Mouse (Mus musculus): Measurements from ENCODE around the gene G6pc.

G6pc gene

DNA sequence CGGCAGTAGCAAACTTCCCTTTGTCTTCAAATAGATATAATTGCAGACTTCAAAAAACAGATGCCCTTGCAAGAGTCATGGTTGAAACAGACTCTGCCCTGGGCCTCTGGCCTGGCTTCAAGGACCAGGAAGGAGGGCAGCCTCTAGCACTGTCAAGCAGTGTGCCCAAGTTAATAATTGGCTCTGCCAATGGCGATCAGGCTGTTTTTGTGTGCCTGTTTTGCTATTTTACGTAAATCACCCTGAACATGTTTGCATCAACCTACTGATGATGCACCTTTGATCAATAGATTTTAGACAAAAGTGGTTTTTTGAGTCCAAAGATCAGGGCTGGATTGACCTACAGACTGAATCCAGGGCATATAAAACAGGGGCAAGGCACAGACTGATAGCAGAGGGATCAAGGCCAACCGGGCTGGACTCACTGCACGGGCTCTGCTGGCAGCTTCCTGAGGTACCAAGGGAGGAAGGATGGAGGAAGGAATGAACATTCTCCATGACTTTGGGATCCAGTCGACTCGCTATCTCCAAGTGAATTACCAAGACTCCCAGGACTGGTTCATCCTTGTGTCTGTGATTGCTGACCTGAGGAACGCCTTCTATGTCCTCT is at the start of gene G6pc:
Gene G6pc, plus strand, starts transcription at position 236 of the 610 bp plus-strand sequence.
- 89% methylated on average over 8 of the region's 8 CpGs for WGBS

DNA sequence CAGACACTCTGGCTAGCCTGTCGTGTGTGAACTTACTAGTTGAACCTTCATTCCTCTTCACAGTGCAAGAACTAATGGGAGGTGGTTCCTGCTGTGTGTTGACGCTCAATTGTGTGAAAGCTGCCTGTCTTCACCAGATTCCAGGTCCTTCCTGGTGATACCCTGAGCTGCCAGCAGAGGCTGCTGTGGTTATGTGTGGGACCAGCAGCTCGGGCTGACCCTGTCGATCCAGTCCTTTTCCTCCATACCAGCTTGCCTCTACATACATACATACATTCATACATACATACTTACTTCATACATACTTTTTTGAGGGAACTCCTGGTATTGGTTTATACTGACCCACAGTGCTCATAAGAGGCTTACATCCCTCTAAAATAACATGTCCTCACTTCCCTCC is 43.8 kb upstream of the G6pc start:
- WGBS: 6% methylated on average over 4 of the region's 4 CpGs

DNA sequence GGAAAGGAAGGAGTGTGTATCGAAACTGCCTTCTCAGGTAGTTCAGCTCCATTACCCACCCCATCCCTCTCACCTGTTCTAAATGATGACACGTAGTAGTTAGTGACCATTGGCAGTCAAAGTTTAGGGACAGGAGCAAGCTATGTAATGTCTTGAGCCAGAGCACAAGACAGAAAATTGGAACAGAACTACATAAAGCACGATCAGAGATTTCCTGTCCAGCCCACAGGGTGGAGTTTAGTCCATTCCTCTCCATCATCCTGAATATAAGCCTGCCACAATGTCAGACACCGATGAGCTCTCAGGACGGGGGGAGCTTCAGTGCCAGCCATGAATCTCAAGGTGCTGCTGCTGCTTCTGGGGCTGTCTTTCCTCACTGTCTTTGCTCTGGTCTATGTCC is 42.6 kb upstream of the G6pc start, which contains the start of gene Aoc2:
Gene Aoc2, plus strand, starts transcription at position 301 of the 400 bp plus-strand sequence.
- WGBS: 87% methylated on average over 5 of the region's 5 CpGs

DNA sequence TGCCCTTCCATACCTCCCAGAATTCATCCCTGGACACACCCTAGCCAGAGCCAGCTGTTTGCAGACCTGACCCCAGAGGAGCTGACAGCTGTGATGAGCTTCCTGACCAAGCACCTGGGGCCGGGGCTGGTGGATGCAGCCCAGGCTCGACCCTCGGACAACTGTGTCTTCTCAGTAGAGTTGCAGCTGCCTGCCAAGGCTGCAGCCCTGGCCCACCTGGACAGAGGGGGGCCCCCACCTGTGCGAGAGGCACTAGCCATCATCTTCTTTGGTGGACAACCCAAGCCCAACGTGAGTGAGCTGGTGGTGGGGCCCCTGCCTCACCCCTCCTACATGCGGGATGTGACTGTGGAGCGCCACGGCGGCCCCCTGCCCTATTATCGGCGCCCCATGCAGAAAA is 42.2 kb upstream of the G6pc start:
- 91% methylated on average over 11 of the region's 11 CpGs for WGBS

DNA sequence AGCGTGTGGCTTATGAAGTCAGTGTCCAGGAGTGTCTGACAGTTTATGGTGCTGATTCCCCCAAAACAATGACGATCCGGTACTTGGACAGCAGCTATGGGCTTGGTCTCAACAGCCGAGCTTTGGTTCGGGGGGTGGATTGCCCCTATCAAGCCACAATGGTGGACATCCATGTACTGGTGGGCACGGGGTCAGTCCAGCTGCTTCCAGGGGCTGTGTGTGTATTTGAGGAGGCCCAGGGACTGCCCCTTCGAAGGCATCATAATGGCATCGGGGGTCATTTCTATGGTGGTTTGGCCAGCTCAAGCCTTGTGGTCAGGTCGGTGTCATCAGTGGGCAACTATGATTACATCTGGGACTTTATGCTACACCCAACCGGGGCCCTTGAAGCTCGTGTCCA is 41.2 kb upstream of the G6pc start:
- 89% methylated on average over 11 of the region's 11 CpGs for WGBS

DNA sequence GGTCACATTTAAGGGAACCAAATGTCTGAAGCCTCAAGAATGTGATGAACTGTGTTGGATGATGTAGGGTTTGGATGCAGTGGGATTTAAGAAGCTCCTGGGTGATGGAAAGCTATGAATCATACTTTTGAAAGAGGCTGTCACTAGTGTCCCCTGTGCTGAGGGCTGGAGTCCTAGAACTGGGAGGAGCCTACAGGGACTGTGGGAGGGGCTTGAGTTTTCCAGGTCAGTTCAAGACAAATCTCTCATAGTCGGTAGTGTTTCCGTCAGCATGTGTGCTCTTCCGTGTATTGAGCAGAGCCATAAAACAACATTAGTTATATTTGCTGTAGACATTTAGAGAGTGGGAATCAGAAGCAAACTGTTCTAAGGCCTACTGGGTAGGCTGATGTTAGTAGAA is 40.0 kb upstream of the G6pc start:
- 43% methylated on average over 3 of the region's 3 CpGs for WGBS

DNA sequence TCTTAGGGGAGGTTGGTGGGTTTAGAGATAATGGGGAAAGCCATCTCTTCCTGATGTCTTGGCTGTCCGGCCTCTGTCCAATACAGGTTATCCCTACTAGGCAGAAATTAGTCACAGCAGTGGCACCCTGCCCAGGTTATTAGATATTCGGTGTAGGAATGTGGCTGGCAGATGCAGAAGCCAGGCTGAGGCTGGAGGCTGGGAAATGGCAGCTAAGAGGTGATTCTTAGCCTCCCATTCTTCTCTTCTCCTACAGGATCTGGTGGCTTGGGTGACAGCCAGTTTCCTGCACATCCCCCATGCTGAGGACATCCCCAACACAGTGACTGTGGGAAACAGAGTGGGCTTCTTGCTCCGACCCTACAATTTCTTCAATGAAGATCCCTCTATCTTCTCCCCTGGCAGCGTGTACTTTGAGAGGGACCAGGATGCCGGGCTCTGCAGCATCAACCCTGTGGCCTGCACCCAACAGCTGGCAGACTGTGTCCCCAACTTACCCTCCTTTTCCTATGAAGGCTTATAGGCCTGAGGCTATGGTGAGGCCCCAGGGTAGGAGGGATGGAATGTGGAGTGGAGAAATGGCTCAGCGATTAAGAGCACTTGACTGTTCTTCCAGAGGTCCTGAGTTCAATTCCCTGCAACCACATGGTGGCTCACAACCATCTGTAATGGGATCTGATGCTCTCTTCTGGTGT is 38.3 kb upstream of the G6pc start:
- WGBS: 60% methylated on average over 6 of the region's 6 CpGs

DNA sequence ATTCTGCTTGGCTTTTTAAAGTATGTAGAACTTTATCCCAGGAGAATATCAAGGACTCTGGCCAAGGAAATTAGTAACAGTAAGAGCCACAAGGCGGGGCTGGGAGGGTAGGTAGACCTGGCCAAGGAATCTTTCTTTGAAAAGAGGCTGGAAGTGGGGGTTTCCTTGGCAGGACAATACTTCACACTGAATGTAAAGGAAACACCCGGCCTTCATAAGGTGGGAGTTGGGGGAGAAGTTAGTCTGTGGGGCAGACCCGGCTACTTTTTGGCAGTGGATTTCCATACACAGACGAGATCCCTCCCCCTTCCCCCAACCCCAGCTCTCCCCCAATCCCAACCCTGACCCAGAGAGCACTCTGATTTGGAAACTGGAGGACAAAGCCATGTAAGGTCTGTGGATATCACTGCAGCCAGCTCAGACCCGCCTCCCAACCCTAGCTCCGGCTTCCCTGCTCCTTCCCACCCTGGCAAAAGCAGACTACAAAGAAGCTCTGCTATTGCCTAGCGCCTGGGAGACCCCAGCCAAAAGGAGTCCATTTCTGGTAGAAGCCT is 36.9 kb upstream of the G6pc start, which contains the start of gene Aoc3:
Gene Aoc3, plus strand, starts transcription at position 235 of the 554 bp plus-strand sequence.
- 63% methylated on average over 7 of the region's 7 CpGs for WGBS

DNA sequence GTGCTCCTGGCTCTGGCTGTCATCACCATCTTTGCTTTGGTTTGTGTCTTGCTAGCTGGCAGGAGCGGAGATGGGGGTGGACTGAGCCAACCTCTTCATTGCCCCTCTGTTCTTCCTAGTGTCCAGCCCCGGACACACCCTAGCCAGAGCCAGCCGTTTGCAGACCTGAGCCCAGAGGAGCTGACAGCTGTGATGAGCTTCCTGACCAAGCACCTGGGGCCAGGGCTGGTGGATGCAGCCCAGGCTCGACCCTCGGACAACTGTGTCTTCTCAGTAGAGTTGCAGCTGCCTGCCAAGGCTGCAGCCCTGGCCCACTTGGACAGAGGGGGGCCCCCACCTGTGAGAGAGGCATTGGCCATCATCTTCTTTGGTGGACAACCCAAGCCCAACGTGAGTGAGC is 36.4 kb upstream of the G6pc start:
- 87% methylated on average over 6 of the region's 6 CpGs for WGBS

DNA sequence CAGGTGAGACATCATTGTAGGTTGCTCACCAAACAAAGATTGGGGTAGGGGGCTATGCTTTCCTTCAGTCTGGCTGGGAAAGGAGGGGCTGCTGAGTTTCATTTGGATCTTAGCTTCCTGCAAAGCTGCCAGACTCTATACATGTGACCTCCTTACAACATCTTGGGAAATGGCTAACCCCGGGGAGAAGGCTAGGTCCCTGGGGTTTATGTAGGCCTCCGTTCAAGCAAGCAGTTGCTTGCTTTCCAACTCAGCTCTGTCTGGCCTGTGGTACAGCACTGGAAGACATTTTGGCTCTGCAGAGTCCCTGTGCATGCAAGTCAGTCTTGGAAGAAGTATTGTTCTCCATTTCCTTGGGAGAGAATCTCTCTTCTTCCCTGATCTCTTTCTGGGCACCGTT is 34.8 kb upstream of the G6pc start:
- WGBS: 87% methylated on average over 3 of the region's 3 CpGs

DNA sequence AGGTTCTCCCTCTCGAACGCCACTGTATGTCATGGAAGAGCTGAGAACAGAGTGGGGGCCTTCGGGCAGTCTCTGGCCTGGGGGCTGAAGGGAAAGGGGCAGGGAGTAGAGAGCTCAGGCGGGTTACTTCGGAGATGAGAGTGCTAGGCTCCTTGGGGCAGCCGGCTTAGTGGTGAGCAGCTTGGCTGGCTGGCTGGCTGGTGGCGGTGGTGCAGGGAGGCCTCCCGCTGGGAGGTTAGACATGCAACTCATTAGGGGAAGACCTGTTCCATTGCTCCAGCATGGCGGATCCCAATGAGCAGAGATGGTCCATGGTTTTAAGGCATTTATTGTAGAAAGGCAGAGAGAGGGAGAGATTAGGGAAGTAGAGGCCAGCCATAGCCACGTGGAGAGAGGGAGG is 33.3 kb upstream of the G6pc start:
- WGBS: 68% methylated on average over 10 of the region's 10 CpGs

DNA sequence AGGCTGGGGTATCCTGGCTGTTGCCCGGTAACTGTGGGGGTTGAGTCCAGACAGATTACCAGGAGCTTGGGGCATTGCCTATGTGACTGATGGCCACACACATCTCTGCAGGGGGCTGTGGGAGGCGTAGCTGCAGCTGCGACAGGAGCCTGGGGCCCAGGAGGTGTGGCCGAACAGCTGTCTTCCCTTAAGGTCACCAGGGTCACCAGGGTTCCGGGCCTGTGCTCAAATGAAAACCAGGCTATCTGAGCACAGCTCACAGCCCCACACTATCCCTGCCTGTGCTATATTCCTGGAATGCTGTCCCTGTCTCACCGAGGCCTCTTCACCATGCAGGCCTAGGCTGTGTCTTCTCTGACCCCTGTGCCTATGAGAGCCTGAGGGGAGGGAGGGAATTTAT is 32.8 kb upstream of the G6pc start:
- WGBS: 33% methylated on average over 6 of the region's 6 CpGs

DNA sequence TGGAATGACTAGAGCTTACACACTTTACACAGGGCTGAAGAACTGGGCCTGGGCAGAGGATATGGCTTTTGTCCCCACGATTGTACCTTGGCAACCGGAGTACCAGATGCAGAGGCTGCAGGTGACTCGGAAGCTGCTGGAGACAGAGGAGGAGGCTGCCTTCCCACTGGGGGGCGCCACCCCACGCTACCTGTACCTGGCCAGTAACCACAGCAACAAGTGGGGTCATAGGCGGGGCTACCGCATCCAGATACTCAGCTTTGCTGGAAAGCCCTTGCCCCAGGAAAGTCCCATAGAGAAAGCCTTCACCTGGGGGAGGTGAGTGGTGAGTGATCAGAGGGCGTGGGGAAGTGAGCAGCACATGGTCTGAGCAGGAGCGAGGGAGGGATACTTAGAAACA is 31.7 kb upstream of the G6pc start:
- WGBS: 84% methylated on average over 9 of the region's 9 CpGs

DNA sequence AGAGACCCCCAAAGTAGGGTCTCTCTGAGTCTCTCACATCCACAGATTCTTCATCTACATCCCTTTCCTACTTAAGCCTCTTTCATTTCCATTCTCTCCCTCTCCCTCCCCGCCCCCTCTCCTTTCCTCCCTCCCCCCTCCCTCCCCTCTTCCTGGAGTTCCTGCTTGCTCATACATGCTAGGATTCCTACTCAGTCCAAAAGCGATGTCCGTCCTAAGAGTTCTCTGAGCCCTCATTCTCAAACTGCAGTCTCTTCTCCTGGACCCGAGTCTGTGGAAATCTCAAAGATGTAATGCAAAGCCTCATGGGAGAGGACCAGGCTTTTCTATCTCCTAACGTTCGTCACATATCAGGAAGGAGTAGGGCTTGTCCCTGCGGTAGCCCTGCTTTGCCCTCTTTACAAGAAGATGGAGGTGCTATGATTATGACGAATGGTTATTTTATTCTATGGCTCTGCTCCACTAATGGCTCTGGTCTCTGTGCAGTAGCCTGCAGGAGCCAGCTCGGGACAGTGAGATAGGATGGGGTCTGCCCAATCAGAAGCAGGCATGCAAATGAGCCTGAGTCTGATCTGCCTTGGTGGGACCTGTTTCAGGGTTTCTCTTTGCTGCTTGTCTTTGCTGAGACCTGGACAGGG is 29.1 kb upstream of the G6pc start:
- WGBS: 3% methylated on average over 9 of the region's 9 CpGs

DNA sequence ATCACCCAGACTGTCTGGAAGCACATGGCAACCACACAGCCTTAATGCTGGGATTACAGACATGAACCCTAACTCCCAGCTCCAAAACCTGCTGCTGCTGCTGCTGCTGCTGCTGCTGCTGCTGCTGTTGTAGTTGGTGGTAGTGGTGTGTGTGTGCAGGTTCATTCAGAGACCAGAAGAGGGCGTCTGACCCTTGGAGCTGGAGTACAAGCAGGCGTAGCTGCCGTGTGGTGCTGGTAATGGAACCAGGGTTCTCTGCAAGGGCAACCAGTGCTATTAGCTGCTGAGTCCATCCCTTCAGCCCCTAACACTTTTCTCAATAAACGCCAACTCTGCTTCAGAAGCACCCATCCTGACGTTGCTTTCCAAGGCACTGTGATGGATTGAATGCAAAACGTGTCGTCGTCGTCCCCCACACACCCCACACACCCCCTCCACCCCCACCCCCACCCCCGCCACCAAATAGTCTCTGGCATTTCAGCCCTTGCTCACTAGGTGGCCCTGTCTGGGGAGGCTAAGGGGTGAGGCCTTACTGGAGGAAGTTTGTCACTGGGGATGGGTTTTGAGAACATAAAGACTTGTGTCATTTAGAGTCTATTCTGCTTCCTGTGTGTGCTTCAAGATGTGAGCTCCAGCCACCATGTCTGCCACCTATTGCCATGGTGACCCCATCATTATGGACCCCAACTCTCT is 20.1 kb upstream of the G6pc start:
- WGBS: 79% methylated on average over 10 of the region's 10 CpGs

DNA sequence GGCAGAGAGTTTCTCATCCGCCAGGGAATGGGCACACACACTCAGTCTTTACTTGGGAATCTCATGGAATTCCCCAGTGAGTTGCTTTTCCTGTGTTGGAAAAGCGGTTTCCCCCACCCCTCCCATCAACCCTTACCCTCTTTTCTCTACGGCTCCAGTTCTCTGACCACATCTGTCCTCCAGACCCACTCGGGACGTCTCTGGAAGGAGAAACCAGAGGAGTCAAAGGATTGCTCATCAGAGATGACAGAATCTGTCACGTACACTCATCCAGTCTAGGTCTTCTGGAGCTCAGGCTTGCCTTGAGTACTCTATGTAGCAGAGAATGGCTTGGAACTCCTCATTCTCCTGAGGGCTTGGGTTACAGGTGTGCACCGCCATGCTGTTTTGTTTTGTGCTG is 18.6 kb upstream of the G6pc start:
- WGBS: 76% methylated on average over 7 of the region's 7 CpGs

DNA sequence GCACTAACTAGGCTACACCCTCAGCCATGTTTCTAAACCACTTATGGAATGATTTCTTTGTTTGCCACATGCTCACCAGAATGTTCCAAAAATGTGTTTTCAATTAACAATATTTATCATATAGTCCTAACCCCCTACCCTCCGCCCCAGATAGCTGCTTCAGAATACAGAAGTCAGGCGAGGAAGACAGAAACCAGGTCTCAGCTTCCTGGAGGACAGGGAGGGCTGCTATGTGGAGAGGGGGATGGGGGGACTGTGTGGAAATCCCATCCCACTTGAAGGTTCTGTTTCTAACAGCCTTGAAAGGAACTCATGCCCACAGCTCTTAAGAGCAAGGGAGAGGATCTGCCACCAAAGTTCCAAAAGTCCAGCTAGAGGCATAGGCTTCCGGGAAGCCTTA is 18.1 kb upstream of the G6pc start:
- WGBS: 95% methylated on average over 3 of the region's 3 CpGs

DNA sequence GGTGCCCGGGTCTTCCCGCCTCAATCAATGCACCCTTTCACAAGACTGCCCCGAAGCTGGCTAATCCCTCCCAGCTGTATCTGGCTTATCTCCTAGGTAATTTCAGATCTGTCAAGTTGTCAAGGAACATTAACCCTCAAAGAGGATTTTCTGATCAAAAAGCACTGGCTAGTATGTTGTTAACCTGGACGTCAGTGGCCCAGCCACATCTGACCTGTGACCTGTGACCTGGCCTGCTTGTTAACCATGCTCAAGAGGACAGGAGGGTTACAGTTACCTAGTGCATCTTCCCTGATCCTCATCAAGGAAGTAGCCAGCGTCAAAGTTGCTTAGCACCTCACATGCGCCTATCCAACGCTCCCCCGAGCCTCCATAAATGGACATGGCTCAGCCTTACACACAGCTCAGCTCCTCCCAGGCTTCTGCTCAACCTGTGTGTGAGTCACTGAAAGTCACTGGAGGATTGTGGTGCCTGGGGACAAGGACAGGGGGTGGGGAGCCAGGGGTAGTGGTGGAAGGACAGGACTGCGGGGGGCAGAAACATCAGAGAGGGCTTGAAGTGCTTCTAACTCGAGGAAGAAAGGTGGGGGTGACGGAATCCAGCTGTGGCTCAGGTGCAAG is 16.2 kb upstream of the G6pc start:
- 73% methylated on average over 11 of the region's 11 CpGs for WGBS

DNA sequence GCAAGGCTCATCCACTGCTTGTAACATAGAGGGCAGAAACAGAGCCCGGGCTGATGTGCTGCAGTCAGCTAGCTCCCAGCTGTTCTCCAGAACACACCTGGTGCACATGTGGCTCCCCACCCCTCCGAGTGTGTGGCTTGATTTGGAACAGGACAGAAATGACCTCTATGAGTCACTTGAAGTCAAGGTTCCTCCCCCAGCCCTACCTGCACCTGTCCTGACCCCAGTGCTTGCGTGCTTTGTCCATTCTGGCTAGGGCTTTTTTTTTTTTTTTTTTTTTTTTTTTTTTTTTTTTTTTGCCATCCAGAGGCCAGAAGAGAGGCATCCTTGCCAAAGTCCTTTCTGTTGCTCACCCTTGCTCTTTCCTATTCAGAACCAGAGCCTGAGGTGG is 15.6 kb upstream of the G6pc start:
- WGBS: 87% methylated on average over 3 of the region's 3 CpGs

DNA sequence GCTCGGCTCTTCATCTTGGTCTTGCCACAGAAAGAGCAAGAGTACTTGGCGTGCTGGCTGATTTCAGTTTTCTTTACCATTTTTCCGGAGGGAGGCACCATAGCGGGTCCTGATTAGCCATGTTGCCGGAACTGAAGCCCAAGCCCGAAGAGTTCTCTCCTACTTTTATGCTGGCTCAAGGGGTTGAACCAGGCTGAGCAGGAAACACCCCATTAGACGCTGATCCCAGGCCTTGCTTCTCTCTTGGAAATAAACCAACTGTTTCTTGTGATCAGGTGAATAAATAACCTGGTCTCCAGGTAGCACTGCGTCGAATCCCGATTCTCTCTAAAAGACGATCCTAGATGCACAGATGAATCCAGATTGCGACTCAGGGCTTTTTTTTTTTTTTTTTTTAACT is 13.9 kb upstream of the G6pc start:
- 92% methylated on average over 12 of the region's 12 CpGs for WGBS

DNA sequence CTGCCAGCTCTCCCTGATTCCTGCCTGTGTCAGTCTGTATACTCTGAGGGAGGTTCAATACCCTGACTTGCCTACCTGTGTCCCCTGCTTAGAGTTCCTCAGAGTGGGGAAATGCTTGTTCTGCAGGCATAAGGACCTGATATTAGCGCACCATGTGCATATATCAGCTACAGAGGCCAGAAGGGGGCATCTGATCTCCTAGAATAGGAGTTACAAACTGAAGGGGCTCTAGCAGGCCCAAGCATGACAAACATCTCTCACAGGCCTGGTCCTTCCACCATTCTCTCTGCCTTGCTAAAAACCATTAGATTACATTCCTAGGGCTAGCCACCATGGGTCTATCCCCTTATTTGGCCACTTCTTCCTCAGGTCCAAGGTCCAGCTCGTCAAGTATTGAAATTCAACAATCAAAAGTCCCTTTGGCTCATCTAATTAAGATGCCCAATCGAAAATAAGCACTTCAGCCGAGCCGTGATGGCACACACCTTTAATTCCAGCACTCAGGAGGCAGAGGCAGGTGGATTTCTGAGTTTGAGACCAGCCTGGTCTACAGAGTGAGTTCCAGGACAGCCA is 12.8 kb upstream of the G6pc start:
- WGBS: 89% methylated on average over 5 of the region's 5 CpGs

All from cerebral cortex, adult 2 months (tissue).